ENCODE assay signal across 8 mouse cellular contexts in genomic region chr1:182504223-182504622, GRCm38 (mm10). TPM values are rescaled to one million over a fixed set of nuclear protein-coding genes. Genes with fewer than 3 reads are reported as not detected.
A peak's percentile ranks its signal among the peaks of the same experiment; 100 is the strongest.
DNase-seq lines count a peak whose midpoint lies in the region; ATAC-seq lines count a peak whose summit lies in the region.

No protein-coding gene starts in this region.

- no peak overlapping the region for H3K9ac ChIP-seq in neural tube, embryonic 14.5 days (replicated peaks; ENCODE audit: low read depth, low read length)

- ATAC-seq in neural tube, embryonic 14.5 days (ENCODE audit: low read depth): no peak

- peaks cover 11% of the 10 kb centered on the region for H3K4me1 ChIP-seq in neural tube, embryonic 14.5 days (ENCODE audit: control insufficient read depth, insufficient read depth, low read length)

- no peaks in the 10 kb centered on the region for H3K9me3 ChIP-seq in neural tube, embryonic 14.5 days (ENCODE audit: control insufficient read depth, low read length)

- intact Hi-C loops in heart, postnatal 14 days (cut with DNase I): no loop called here

- peak; percentile 69 for DNase-seq in testis, postnatal 10 days (ENCODE audit: low spot score)
- no peak for DNase-seq in testis, postnatal 14 days (ENCODE audit: low spot score)
- DNase-seq in c-Kit-positive CD71-positive TER-119-positive erythroid progenitor cells, embryonic 14.5 days (ENCODE audit: low spot score): peak; percentile 61
- DNase-seq in heart, postnatal 14 days: peak; percentile 78 to 82
- DNase-seq in liver: peak; percentile 76
- DNase-seq in cerebellum, postnatal 36 days: no peak
- no peak for DNase-seq in B cell, adult 2 months

- no peak overlapping the region for H3K4me3 ChIP-seq in neural tube, embryonic 14.5 days (ENCODE audit: low read depth, low read length)

- H3K27ac ChIP-seq in neural tube, embryonic 14.5 days (ENCODE audit: low read depth, low read length): peak overlapping the region; percentile 44; the same call in 1 of the 2 replicates

- 15% methylated on average over 4 of the region's 4 CpGs for WGBS in neural tube, embryonic 14.5 days

- H3K27me3 ChIP-seq in neural tube, embryonic 14.5 days (ENCODE audit: control insufficient read depth, insufficient read depth, low read length): no peaks in the 10 kb centered on the region

- H3K4me2 ChIP-seq in neural tube, embryonic 14.5 days (ENCODE audit: low read depth, low read length): no peak overlapping the region

- no peaks in the 10 kb centered on the region; the same call in 1 of the 2 replicates for H3K36me3 ChIP-seq in neural tube, embryonic 14.5 days (ENCODE audit: control insufficient read depth, insufficient read depth, low read length)

RNA-seq across cellular contexts. Expression of gene Capn2, which starts 13.2 kb away (rescaled TPM):
- 10 to 100 TPM; 69.8 to 72.5 TPM for total RNA-seq in heart, postnatal 14 days (2021)
- 64.8 and 91.7 TPM in 2 replicates for polyA plus RNA-seq in neural tube, embryonic 14.5 days (2014; fragmentation: Nextera tagmentation; extraction: Ambion mirVana)

Comparison
In these comparisons a context has a peak if more than half of its experiments do, and no peak if none do; other contexts are left out.
1. DNase-seq: peak in testis, postnatal 10 days (single experiment), c-Kit-positive CD71-positive TER-119-positive erythroid progenitor cells, embryonic 14.5 days (single experiment), heart, postnatal 14 days (2 of 2) and liver (single experiment); none in testis, postnatal 14 days (single experiment), cerebellum, postnatal 36 days (0 of 2) and B cell, adult 2 months (0 of 2).